Mouse (Mus musculus): ENCODE results near the gene Ccdc155. TPM values are rescaled to one million over a fixed set of nuclear protein-coding genes. Genes with fewer than 3 reads are reported as not detected.

Ccdc155 gene
- total RNA-seq, 2 experiments from 2014 or later, result 3.0 to 3.5 TPM

GRCm38 (mm10) chr7:45135370-45135769 lies 69.3 kb downstream of the Ccdc155 start:
- no peak for DNase-seq (ENCODE audit: low spot score in 2 of 2)
- intact Hi-C loops (cut with DNase I), result no loop called here

GRCm38 (mm10) chr7:45134544-45135026 lies 70.1 kb downstream of the Ccdc155 start:
- DNase-seq (ENCODE audit: low spot score in 2 of 2), result no peak
- intact Hi-C loops (cut with DNase I), result no loop called here

Small RNA genes within 50 kb of the gene (microRNA-seq; reads per million reads assigned to microRNA genes)
- gene Mir7055, result 4.0 to 4.5 reads per million in 2 experiments

Other genes with a start within 250 kb of the Ccdc155 start
- gene Cpt1c, start 230.0 kb downstream of the Ccdc155 start, total RNA-seq (2021), result 100 to 1,000 TPM in 1 of 2 experiments, 10 to 100 TPM in 1; 97.4 to 101 TPM
- gene Prmt1, start 218.3 kb downstream of the Ccdc155 start, total RNA-seq (2021), result 100 to 1,000 TPM; 166 to 183 TPM
- gene Irf3, start 207.2 kb downstream of the Ccdc155 start, total RNA-seq (2021), result 10 to 100 TPM; 26.7 to 30.4 TPM
- 1 to 10 TPM; 2.7 to 3.3 TPM for gene Bcl2l12, start 206.2 kb downstream of the Ccdc155 start, total RNA-seq (2021)
- gene Scaf1, start 188.5 kb downstream of the Ccdc155 start, total RNA-seq (2021), result 100 to 1,000 TPM; 153 to 162 TPM
- 10 to 100 TPM; 11.4 to 13.0 TPM for gene Rras, start 186.9 kb downstream of the Ccdc155 start, total RNA-seq (2021)
- gene Prr12, start 152.0 kb downstream of the Ccdc155 start, total RNA-seq (2021), result 10 to 100 TPM; 61.4 to 65.7 TPM
- gene Nosip, start 142.5 kb downstream of the Ccdc155 start, total RNA-seq (2021), result 10 to 100 TPM; 52.4 to 54.1 TPM
- gene Prrg2, start 142.2 kb downstream of the Ccdc155 start, total RNA-seq (2021), result 1 to 10 TPM; 6.6 to 7.1 TPM
- gene Rcn3, start 112.7 kb downstream of the Ccdc155 start, total RNA-seq (2021), result 1 to 10 TPM; 7.5 to 7.8 TPM
- 10 to 100 TPM; 21.0 to 22.8 TPM for gene Fcgrt, start 101.0 kb downstream of the Ccdc155 start, total RNA-seq (2021)
- 100 to 1,000 TPM; 402 to 406 TPM for gene Rps11, start 80.5 kb downstream of the Ccdc155 start, total RNA-seq (2021)
- 100 to 1,000 TPM; 608 to 639 TPM for gene Rpl13a, start 76.1 kb downstream of the Ccdc155 start, total RNA-seq (2021)
- not detected for gene Gm45713, start 68.7 kb downstream of the Ccdc155 start, total RNA-seq (2021)
- 1 to 10 TPM; 2.4 to 3.2 TPM for gene Flt3l, start 68.5 kb downstream of the Ccdc155 start, total RNA-seq (2021)
- gene Pih1d1, start 50.6 kb downstream of the Ccdc155 start, total RNA-seq (2021), result 10 to 100 TPM; 46.9 to 48.4 TPM
- gene Aldh16a1, start 50.3 kb downstream of the Ccdc155 start, total RNA-seq (2021), result 10 to 100 TPM; 10.7 to 13.5 TPM
- 1,000 to 10,000 TPM; 1,570 to 1,628 TPM for gene Slc17a7, start 40.9 kb downstream of the Ccdc155 start, total RNA-seq (2021)
- gene Gfy, start 25.3 kb downstream of the Ccdc155 start, total RNA-seq (2021), result under 1 TPM in 1 of 2 experiments, not detected in 1; 0.18 TPM
- gene Pth2, start 23.9 kb downstream of the Ccdc155 start, total RNA-seq (2021), result not detected
- 10 to 100 TPM; 13.7 to 17.3 TPM for gene Dkkl1, start 7.3 kb upstream of the Ccdc155 start, total RNA-seq (2021)
- 1 to 10 TPM; 5.6 to 6.1 TPM for gene Tead2, start 10.9 kb upstream of the Ccdc155 start, total RNA-seq (2021)
- 1 to 10 TPM; 3.4 to 4.0 TPM for gene Cd37, start 34.2 kb upstream of the Ccdc155 start, total RNA-seq (2021)
- 1 to 10 TPM in 1 of 2 experiments, under 1 TPM in 1; 0.97 to 1.1 TPM for gene Slc6a16, start 36.2 kb upstream of the Ccdc155 start, total RNA-seq (2021)
- under 1 TPM; 0.40 to 0.59 TPM for gene Slc6a21, start 72.6 kb upstream of the Ccdc155 start, total RNA-seq (2021)
- 10 to 100 TPM; 19.5 to 21.3 TPM for gene Trpm4, start 128.9 kb upstream of the Ccdc155 start, total RNA-seq (2021)
- 1 to 10 TPM in 1 of 2 experiments, under 1 TPM in 1; 0.99 to 1.2 TPM for gene Hrc, start 130.4 kb upstream of the Ccdc155 start, total RNA-seq (2021)
- 100 to 1,000 TPM; 159 to 168 TPM for gene Ppfia3, start 162.1 kb upstream of the Ccdc155 start, total RNA-seq (2021)
- 100 to 1,000 TPM; 198 to 216 TPM for gene Lin7b, start 165.7 kb upstream of the Ccdc155 start, total RNA-seq (2021)
- 100 to 1,000 TPM; 373 to 398 TPM for gene Snrnp70, start 190.8 kb upstream of the Ccdc155 start, total RNA-seq (2021)
- under 1 TPM in 1 of 2 experiments, not detected in 1; 0.15 TPM for gene Kcna7, start 200.8 kb upstream of the Ccdc155 start, total RNA-seq (2021)
- gene Ntf5, start 208.8 kb upstream of the Ccdc155 start, total RNA-seq (2021), result not detected
- not detected for gene Lhb, start 215.9 kb upstream of the Ccdc155 start, total RNA-seq (2021)
- gene Gys1, start 230.0 kb upstream of the Ccdc155 start, total RNA-seq (2021), result 10 to 100 TPM; 14.4 to 16.3 TPM
- gene Ruvbl2, start 233.2 kb upstream of the Ccdc155 start, total RNA-seq (2021), result 10 to 100 TPM; 32.1 to 35.6 TPM